Mouse (Mus musculus) neural tube, embryonic 15.5 days (tissue): ENCODE measurements around the gene Phf24. TPM values are rescaled to one million over a fixed set of nuclear protein-coding genes. Genes with fewer than 3 reads are reported as not detected.
A peak's percentile ranks its signal among the peaks of the same experiment; 100 is the strongest.

Source experiments
- ATAC-seq: fragments of 200-750 bp; cut with Nextera tagmentation; 2 replicates; pipeline ENCODE4 v1.8.0; 2017; ENCODE audit warnings: mild to moderate bottlenecking, moderate TSS enrichment, moderate library complexity; ENCODE audit not compliant: low FRiP score
- H3K27ac ChIP-seq: fragments of 300-500 bp; sonication (generic); replicated peaks from 2 replicates; pipeline ENCODE4 v1.5.1; 2015; ENCODE audit warnings: mild to moderate bottlenecking, inconsistent platforms
- H3K27me3 ChIP-seq: fragments of 300-500 bp; sonication (generic); replicated peaks from 2 replicates; pipeline ENCODE4 v1.6.1; 2015; ENCODE audit warnings: inconsistent platforms
- H3K36me3 ChIP-seq: fragments of 300-500 bp; sonication (generic); 2 replicates; pipeline ENCODE4 v1.6.1; 2015; ENCODE audit warnings: inconsistent platforms
- H3K4me1 ChIP-seq: fragments of 300-500 bp; sonication (generic); 2 replicates; pipeline ENCODE4 v1.6.1; 2015; ENCODE audit warnings: inconsistent platforms
- H3K4me2 ChIP-seq: fragments of 300-500 bp; sonication (generic); 2 replicates; pipeline ENCODE4 v1.6.1; 2015; ENCODE audit warnings: inconsistent platforms, mild to moderate bottlenecking, moderate library complexity
- H3K4me3 ChIP-seq: fragments of 300-500 bp; sonication (generic); replicated peaks from 2 replicates; pipeline ENCODE4 v1.5.1; 2015; ENCODE audit warnings: mild to moderate bottlenecking, inconsistent platforms
- H3K9ac ChIP-seq: fragments of 300-500 bp; sonication (generic); replicated peaks from 2 replicates; pipeline ENCODE4 v1.6.1; 2015; ENCODE audit warnings: mild to moderate bottlenecking, inconsistent platforms
- H3K9me3 ChIP-seq: fragments of 300-500 bp; sonication (generic); replicated peaks from 2 replicates; pipeline ENCODE4 v1.6.1; 2016; ENCODE audit warnings: inconsistent platforms
- WGBS: fragments of 180-500 bp; shearing (Covaris S2); methylation state at CpG from one replicate; pipeline ENCODE4 v1.1.7; 2015; ENCODE audit warnings: mixed read lengths; 5-methylcytosine and 5-hydroxymethylcytosine counted together
- polyA plus RNA-seq: library from polyadenylated mRNA; unstranded; fragments of >200 nt; fragmentation: Nextera tagmentation; extraction: Ambion mirVana; gene quantifications from 2 replicates; pipeline ENCODE4 v1.2.1, GENCODE M21; 2015

The Phf24 gene
- 40.2 and 46.1 TPM in 2 replicates for polyA plus RNA-seq

DNA sequence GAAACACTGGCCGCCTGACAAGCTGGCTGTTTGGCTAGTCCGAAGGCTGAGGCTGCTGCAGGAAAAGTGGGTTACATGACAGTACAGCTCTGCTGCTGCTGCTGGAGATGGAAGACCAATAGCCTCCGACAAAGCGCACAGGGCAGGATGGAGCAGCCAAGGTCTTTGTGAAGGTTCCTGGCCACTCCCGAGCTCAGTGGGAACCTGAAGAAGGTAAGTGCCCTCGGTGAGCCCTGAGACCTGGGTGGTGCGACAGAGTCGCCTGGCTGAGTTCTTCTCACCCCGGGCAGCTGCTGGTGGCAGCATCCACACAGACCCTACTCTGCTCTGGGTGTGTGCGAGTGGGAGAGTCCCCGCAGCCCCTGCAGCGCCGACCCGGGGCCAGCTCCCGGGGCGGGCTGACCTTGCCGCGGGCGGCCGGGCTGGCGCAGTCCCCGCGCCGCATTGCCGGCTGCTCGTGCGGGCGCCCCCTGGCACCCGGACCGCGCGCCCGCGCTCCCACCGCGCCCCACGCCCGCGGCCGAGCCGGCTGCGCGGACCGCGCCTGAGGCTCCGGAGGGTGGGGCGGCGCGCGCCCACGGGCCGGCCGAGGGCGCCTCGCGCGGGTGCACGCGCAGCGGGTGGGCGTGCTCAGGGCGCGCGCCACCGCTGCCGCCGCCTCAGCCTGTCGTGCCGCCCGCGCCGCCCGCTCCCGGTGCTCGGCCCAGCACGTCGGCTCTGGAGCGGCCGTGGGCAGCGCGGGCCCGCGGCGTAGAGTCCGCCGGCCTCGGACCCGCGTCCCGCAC, at the start of gene Phf24:
Gene Phf24, plus strand, starts transcription at position 44 of the 785 bp plus-strand sequence.
- Histone ChIP-seq H3K27me3 (peaks cover 3% of the 10 kb centered on the region; the same call in 1 of the 2 replicates), H3K4me3 (peak within 1 kb of the TSS; percentile 49), H3K4me2 (peak within 1 kb of the TSS; percentile 85), H3K4me1 (peaks cover 37% of the 10 kb centered on the region), H3K9me3 (no peaks in the 10 kb centered on the region), H3K9ac (peak within 1 kb of the TSS; percentile 56), H3K27ac (peak within 1 kb of the TSS; percentile 85), H3K36me3 (no peaks in the 10 kb centered on the region)
- 1% methylated on average over 35 of the region's 90 CpGs for WGBS
- peak; percentile 89 for ATAC-seq

GRCm38 (mm10) chr4:42867390-42867789, 49.1 kb upstream of the Phf24 start:
- no peak overlapping the region for H3K4me2 ChIP-seq
- no peak overlapping the region for H3K4me3 ChIP-seq
- no peak for ATAC-seq
- WGBS = 79% methylated on average over 3 of the region's 3 CpGs
- no peaks in the 10 kb centered on the region for H3K36me3 ChIP-seq
- H3K27me3 ChIP-seq = no peaks in the 10 kb centered on the region
- H3K4me1 ChIP-seq = no peaks in the 10 kb centered on the region
- H3K27ac ChIP-seq = no peak overlapping the region
- H3K9me3 ChIP-seq = no peaks in the 10 kb centered on the region
- no peak overlapping the region for H3K9ac ChIP-seq

DNA sequence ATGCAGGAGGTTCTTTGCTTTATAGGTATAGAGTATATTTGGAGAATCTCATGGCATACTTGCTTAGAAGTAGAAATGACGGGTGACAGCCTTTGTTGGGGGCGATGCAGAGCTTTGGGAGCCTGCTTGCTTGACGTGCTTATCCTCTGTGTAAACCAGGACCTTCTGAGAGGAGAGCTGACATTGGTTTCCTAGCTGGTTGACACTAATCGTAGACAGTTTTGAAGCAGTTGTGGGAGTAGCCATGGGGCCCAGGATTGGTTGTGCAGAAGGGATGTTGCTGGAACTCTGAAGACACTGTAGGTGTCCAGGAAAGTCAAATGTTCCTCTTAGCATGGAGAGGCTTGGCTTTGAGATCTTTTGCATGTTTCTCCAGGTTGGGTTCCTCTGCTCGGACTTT, 48.3 kb upstream of the Phf24 start:
- WGBS = 88% methylated on average over 5 of the region's 5 CpGs
- Histone ChIP-seq H3K4me1 (no peaks in the 10 kb centered on the region), H3K4me2 (no peak overlapping the region), H3K36me3 (no peaks in the 10 kb centered on the region), H3K27me3 (no peaks in the 10 kb centered on the region), H3K4me3 (no peak overlapping the region), H3K9ac (no peak overlapping the region), H3K9me3 (no peaks in the 10 kb centered on the region), H3K27ac (no peak overlapping the region)
- ATAC-seq = no peak

GRCm38 (mm10) chr4:42870748-42871147, 45.7 kb upstream of the Phf24 start:
- H3K27ac ChIP-seq = no peak overlapping the region
- WGBS = 86% methylated on average over 5 of the region's 5 CpGs
- H3K9me3 ChIP-seq = no peaks in the 10 kb centered on the region
- no peaks in the 10 kb centered on the region for H3K4me1 ChIP-seq
- no peak overlapping the region for H3K4me3 ChIP-seq
- H3K27me3 ChIP-seq = no peaks in the 10 kb centered on the region
- H3K9ac ChIP-seq = no peak overlapping the region
- H3K4me2 ChIP-seq = no peak overlapping the region
- no peak for ATAC-seq
- no peaks in the 10 kb centered on the region for H3K36me3 ChIP-seq

DNA sequence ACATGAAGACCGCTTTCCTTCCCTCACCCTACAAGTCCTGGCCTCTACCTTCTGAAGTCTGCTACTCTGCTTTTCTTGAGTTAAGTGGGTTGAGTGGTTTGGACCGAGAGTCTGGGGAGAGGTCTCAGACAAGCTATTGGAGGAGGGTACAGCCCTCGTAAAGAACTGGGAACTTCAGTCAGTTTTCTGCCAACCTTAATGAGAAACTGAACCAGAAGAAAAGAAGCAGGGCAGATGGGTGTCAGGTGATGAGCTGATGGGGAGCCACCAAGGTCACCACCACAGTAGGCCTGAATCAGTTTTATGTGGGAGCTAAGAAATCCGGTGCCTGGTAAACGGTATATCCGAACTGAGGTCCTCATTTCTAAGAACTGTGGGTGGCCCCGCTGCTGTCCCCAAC, 44.3 kb upstream of the Phf24 start:
- 95% methylated on average over 7 of the region's 7 CpGs for WGBS
- no peaks in the 10 kb centered on the region for H3K27me3 ChIP-seq
- H3K27ac ChIP-seq = no peak overlapping the region
- no peak for ATAC-seq
- H3K4me3 ChIP-seq = no peak overlapping the region
- H3K4me1 ChIP-seq = no peaks in the 10 kb centered on the region
- no peak overlapping the region for H3K4me2 ChIP-seq
- H3K9ac ChIP-seq = no peak overlapping the region
- H3K9me3 ChIP-seq = no peaks in the 10 kb centered on the region
- no peaks in the 10 kb centered on the region for H3K36me3 ChIP-seq

DNA sequence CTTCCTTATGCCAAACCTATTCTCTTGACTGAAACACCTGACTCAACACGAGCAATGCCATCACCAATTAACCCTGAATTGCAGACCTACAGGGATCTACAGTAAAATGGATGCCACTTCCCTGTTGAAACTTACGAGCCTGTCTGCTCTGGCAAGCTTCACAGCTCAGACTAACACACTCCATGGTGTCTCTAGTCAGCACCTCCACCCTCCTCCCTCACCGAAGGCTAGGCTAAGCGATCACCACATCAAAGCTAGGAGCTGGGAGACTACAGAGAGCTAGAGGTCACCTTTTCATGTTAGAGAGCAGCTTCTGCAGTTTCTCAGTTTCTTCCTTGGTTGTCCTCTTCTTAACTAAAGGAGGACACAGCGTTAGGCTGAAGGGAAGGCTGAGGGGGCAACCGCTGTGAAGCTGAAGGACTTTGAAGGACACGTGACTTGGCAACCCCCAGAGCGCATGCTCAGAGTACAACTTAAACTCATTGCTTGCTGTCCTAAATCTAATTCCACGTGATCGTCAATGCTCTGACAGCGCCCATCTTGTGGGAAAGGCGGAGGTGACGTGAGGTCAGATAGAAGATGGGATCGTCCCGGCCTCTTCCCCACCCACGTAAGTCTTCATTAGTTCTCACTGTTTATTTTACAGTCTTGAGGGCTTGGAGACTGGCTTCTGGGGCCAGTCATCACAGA, 43.6 kb upstream of the Phf24 start:
- Histone ChIP-seq H3K4me3 (no peak overlapping the region), H3K4me2 (no peak overlapping the region), H3K4me1 (no peaks in the 10 kb centered on the region), H3K36me3 (no peaks in the 10 kb centered on the region), H3K27ac (no peak overlapping the region), H3K9ac (no peak overlapping the region), H3K27me3 (no peaks in the 10 kb centered on the region), H3K9me3 (no peaks in the 10 kb centered on the region)
- ATAC-seq = no peak
- WGBS = 88% methylated on average over 16 of the region's 16 CpGs

DNA sequence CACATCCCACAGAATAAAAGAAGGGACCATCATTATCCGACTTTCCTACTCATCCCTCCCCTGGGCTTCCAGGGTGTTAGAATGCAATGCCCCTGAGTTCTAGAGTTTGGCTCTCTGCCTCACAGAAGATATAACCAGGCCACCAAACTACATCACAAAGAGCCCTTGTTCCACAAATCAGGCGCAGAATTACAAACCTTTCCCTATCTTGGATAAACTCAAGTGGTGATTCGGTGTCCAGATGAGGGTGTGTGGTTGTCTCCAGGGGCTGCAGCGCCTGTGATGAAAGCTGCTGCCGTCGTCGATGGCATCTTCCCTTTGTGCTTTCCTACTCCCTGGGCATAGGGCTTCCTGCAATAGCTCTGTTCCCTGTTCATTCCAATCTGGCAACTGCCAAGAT, 42.3 kb upstream of the Phf24 start, which contains the start of gene Fam205c:
Gene Fam205c, minus strand, starts transcription at position 101 of the 400 bp plus-strand sequence.
- no peak within 1 kb of the TSS for H3K27ac ChIP-seq
- no peaks in the 10 kb centered on the region for H3K27me3 ChIP-seq
- no peaks in the 10 kb centered on the region for H3K4me1 ChIP-seq
- H3K4me3 ChIP-seq = no peak within 1 kb of the TSS
- H3K36me3 ChIP-seq = no peaks in the 10 kb centered on the region
- no peak within 1 kb of the TSS for H3K4me2 ChIP-seq
- H3K9me3 ChIP-seq = no peaks in the 10 kb centered on the region
- no peak within 1 kb of the TSS for H3K9ac ChIP-seq
- 87% methylated on average over 7 of the region's 7 CpGs for WGBS
- no peak for ATAC-seq

DNA sequence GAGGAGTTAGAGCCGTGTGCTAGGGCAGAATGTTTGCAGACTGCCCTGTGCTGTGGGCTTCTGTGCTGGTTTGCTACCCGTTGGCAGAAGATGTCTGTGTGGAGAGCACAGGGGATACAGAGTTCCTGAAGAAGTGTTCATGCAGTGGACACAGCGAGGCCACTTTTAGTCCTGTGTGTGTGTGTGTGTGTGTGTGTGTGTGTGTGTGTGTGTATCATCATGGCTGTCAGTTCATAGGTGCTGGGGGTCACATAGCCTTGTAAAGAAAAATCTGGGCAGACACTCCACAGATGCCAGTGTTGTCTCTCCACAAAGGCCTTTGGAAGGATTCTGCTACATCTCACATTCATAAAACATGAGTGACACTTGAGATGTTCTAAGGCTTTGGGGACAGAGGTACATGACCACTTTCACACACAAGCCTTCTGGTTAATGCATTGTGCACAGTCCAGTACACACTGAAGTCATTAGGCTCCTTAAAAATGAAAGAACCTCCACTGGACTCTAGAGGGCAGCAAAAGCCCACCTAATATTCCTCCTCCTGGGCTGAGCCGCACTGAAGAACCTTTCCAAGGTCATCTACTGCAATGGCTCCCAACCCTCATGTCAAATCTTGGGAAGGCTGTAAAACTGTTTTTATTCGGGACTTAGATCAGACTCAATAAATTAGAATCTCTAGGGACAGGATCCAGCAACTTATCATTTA, 39.7 kb upstream of the Phf24 start:
- no peaks in the 10 kb centered on the region for H3K27me3 ChIP-seq
- no peak overlapping the region for H3K4me3 ChIP-seq
- no peaks in the 10 kb centered on the region for H3K9me3 ChIP-seq
- no peaks in the 10 kb centered on the region for H3K36me3 ChIP-seq
- 33% methylated on average over 5 of the region's 5 CpGs for WGBS
- peak; percentile 89 for ATAC-seq
- H3K4me2 ChIP-seq = no peak overlapping the region
- no peaks in the 10 kb centered on the region for H3K4me1 ChIP-seq
- no peak overlapping the region for H3K9ac ChIP-seq
- no peak overlapping the region for H3K27ac ChIP-seq

- Histone ChIP-seq H3K27ac (no peak overlapping the region), H3K9me3 (no peaks in the 10 kb centered on the region), H3K4me2 (no peak overlapping the region), H3K27me3 (no peaks in the 10 kb centered on the region), H3K4me1 (no peaks in the 10 kb centered on the region), H3K4me3 (no peak overlapping the region), H3K36me3 (no peaks in the 10 kb centered on the region), H3K9ac (no peak overlapping the region)
- 90% methylated on average over 2 of the region's 2 CpGs for WGBS
- ATAC-seq = no peak
These were observed 38.8 kb upstream of the Phf24 start for GRCm38 (mm10) chr4:42877657-42878056.

GRCm38 (mm10) chr4:42879829-42880676, 36.4 kb upstream of the Phf24 start:
- Histone ChIP-seq H3K4me3 (no peak overlapping the region), H3K27ac (no peak overlapping the region), H3K36me3 (no peaks in the 10 kb centered on the region), H3K9ac (no peak overlapping the region), H3K27me3 (no peaks in the 10 kb centered on the region), H3K9me3 (no peaks in the 10 kb centered on the region), H3K4me1 (no peaks in the 10 kb centered on the region), H3K4me2 (no peak overlapping the region)
- ATAC-seq = no peak
- 78% methylated on average over 16 of the region's 16 CpGs for WGBS

- Histone ChIP-seq H3K4me1 (no peaks in the 10 kb centered on the region), H3K27me3 (no peaks in the 10 kb centered on the region), H3K9me3 (no peaks in the 10 kb centered on the region), H3K4me3 (no peak overlapping the region), H3K36me3 (no peaks in the 10 kb centered on the region), H3K9ac (no peak overlapping the region), H3K27ac (no peak overlapping the region), H3K4me2 (no peak overlapping the region)
- 58% methylated on average over 1 of the region's 1 CpGs for WGBS
- no peak for ATAC-seq
These were observed 35.8 kb upstream of the Phf24 start for GRCm38 (mm10) chr4:42880677-42880948.
